Mouse (Mus musculus) forebrain, postnatal 0 days (tissue): Measurements from ENCODE around the gene Tma7. TPM values are rescaled to one million over a fixed set of nuclear protein-coding genes. Genes with fewer than 3 reads are reported as not detected.

ENCODE experiments used
- ATAC-seq: fragments of 200-750 bp; cut with Nextera tagmentation; 2 replicates; pipeline ENCODE4 v1.8.0; 2017; ENCODE audit warnings: mild to moderate bottlenecking, moderate library complexity
- DNase-seq: peaks from one replicate; pipeline ENCODE4 v3.0.0-alpha.2; 2015
- H3K27ac ChIP-seq: fragments of 300-500 bp; sonication (generic); 2 replicates; pipeline ENCODE4 v1.5.1; 2014; ENCODE audit warnings: low read depth, mild to moderate bottlenecking, antibody characterized with exemption, low read length, moderate library complexity, mixed read lengths
- H3K27me3 ChIP-seq: fragments of 300-500 bp; sonication (generic); 2 replicates; pipeline ENCODE4 v1.6.1; 2014; ENCODE audit warnings: mild to moderate bottlenecking, low read length, mixed read lengths; ENCODE audit not compliant: insufficient read depth
- H3K36me3 ChIP-seq: fragments of 300-500 bp; sonication (generic); 2 replicates; pipeline ENCODE4 v1.6.1; 2014; ENCODE audit warnings: mild to moderate bottlenecking, moderate library complexity; ENCODE audit not compliant: insufficient read depth
- H3K4me1 ChIP-seq: fragments of 300-500 bp; sonication (generic); 2 replicates; pipeline ENCODE4 v1.6.1; 2014; ENCODE audit warnings: antibody characterized with exemption; ENCODE audit not compliant: insufficient read depth
- H3K4me2 ChIP-seq: fragments of 300-500 bp; sonication (generic); 2 replicates; pipeline ENCODE4 v1.6.1; 2014; ENCODE audit warnings: low read depth, mild to moderate bottlenecking, moderate library complexity
- H3K4me3 ChIP-seq: fragments of 300-500 bp; sonication (generic); 2 replicates; pipeline ENCODE4 v1.5.1; 2014; ENCODE audit warnings: low read depth, low read length, mixed read lengths
- H3K9ac ChIP-seq: fragments of 300-500 bp; sonication (generic); 2 replicates; pipeline ENCODE4 v1.6.1; 2014; ENCODE audit warnings: mild to moderate bottlenecking
- H3K9me3 ChIP-seq: fragments of 300-500 bp; sonication (generic); 2 replicates; pipeline ENCODE4 v1.6.1; 2016; ENCODE audit warnings: low read length
- CTCF ChIP-seq: sonication (generic); IDR thresholded peaks from 2 replicates; pipeline ENCODE4 v1.5.1; 2016; ENCODE audit warnings: antibody characterized with exemption, control low read depth, low read depth
- whole genome bisulfite sequencing: fragments of 180-500 bp; shearing (Covaris S2); extraction: QIAGEN DNeasy Blood & Tissue Kit; methylation state at CpG from one replicate; pipeline ENCODE4 v1.1.7; 2014; 5-methylcytosine and 5-hydroxymethylcytosine counted together
- polyA plus RNA-seq: library from polyadenylated mRNA; unstranded; fragments of >200 nt; fragmentation: Nextera tagmentation; extraction: Ambion mirVana; gene quantifications from 2 replicates; pipeline ENCODE4 v1.2.1, GENCODE M21; 2015
- total RNA-seq: library from RNA; depleted of rRNA; stranded (reverse); fragments of >200 nt; gene quantifications from 2 replicates; pipeline ENCODE4 v1.2.3, GENCODE M21; 2014

The Tma7 gene
- total and polyA plus RNA-seq, 2 experiments from 2014 or later: 177 to 695 TPM

DNA sequence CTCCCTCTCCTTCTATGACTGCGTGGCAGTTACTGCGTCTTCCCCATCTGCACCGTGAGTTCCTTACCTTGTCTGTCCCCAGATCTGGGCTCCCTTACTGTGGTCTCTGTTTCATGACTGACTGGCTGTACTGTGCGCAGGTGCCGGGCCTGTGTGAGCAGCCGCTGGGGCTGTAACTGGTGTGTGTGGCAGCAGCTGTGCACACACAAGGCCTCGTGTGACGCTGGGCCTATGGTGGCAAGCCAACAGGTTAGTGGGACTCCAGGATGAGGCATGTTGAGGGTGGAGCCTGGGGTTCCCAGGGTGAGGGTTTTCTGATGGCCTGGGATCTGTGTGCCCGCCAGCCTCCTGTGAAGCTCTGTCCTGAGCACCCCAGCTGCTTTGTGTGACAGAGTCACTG is 21.7 kb upstream of the Tma7 start:
- ATAC-seq: no peak
- H3K36me3 ChIP-seq: peaks cover 66% of the 10 kb centered on the region
- no peak for DNase-seq
- H3K27me3 ChIP-seq: no peaks in the 10 kb centered on the region
- TF ChIP-seq CTCF: no peak
- no peak overlapping the region for H3K9ac ChIP-seq
- H3K27ac ChIP-seq: no peak overlapping the region
- H3K9me3 ChIP-seq: no peaks in the 10 kb centered on the region
- WGBS: 89% methylated on average over 9 of the region's 9 CpGs
- no peak overlapping the region for H3K4me3 ChIP-seq
- no peak overlapping the region for H3K4me2 ChIP-seq
- H3K4me1 ChIP-seq: no peaks in the 10 kb centered on the region

DNA sequence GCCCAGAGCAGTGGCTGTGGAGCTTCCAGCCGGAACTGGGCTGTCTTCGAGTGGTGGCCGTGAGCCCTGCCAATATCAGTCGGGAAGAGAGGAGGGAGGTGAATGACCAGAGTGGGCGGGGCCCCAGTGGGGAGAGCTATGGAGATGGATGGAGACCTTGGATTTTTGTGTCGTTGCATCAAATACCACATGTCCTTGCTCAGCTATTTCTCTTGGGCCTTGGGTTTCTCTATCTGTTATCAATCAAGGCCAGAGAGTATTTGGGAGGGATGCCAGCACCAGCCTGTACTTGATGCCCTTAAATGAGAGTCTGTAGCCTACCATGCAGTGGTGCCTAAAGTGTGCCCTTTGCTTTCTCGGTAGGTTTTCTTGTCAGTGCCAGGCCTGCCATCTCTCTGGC is 20.9 kb upstream of the Tma7 start:
- Histone ChIP-seq H3K9me3 (no peaks in the 10 kb centered on the region), H3K27me3 (no peaks in the 10 kb centered on the region), H3K4me3 (no peak overlapping the region), H3K9ac (no peak overlapping the region), H3K4me2 (no peak overlapping the region), H3K4me1 (peaks cover 7% of the 10 kb centered on the region), H3K27ac (no peak overlapping the region), H3K36me3 (peaks cover 58% of the 10 kb centered on the region)
- DNase-seq (no peak), ATAC-seq (no peak)
- WGBS: 75% methylated on average over 7 of the region's 7 CpGs
- no peak for TF ChIP-seq CTCF

DNA sequence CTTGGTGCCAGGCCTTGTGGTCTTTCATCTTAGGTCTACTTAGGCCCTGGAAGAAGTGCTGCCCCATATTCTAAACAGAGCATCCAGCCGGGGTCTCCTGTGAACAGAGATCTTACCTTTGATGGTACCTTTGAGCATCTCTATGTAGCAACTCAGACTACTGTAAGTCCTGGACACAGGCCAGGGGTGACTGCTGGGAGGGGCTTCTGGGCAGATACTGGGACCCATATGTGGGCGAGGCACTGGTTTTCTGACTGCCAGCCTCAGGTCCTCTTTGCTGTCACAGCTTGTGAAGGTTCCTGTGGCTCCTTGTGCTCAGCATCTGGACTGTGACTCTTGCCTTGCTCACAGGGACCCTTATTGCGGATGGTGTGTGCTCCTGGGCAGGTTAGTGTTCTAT is 20.2 kb upstream of the Tma7 start:
- Histone ChIP-seq H3K27ac (no peak overlapping the region), H3K9me3 (no peaks in the 10 kb centered on the region), H3K4me1 (peaks cover 14% of the 10 kb centered on the region), H3K9ac (no peak overlapping the region), H3K36me3 (peaks cover 51% of the 10 kb centered on the region), H3K4me2 (no peak overlapping the region), H3K4me3 (no peak overlapping the region), H3K27me3 (no peaks in the 10 kb centered on the region)
- no peak for ATAC-seq
- TF ChIP-seq CTCF: no peak
- WGBS: 82% methylated on average over 3 of the region's 3 CpGs
- no peak for DNase-seq

DNA sequence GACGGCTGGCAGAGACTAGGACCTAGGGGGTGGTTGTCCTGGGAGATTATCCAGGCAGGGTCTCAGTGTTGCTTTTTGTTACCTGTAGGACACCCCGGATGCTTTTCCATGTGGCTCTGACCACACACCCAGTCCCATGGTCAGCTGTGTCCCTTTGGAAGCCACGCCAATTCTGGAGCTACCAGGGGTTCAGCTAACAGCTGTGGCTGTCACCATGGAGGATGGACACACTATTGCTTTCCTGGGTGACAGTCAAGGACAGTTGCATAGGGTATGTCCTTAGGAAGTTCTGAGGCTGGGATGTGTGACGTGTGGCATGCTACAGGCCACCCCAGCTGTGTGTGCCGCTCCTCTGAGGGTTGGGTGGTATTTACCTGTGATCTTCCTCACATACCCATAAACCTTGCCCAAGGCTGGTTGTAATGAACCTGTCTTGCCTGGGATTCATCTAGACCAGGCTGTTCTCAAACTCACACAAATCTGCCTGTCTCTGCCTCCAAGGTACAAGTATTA is 19.6 kb upstream of the Tma7 start:
- no peak overlapping the region for H3K4me3 ChIP-seq
- peaks cover 47% of the 10 kb centered on the region for H3K36me3 ChIP-seq
- WGBS: 90% methylated on average over 5 of the region's 5 CpGs
- H3K27me3 ChIP-seq: no peaks in the 10 kb centered on the region
- no peak for TF ChIP-seq CTCF
- DNase-seq (no peak), ATAC-seq (no peak)
- no peak overlapping the region for H3K4me2 ChIP-seq
- no peaks in the 10 kb centered on the region for H3K9me3 ChIP-seq
- H3K27ac ChIP-seq: no peak overlapping the region
- H3K9ac ChIP-seq: no peak overlapping the region
- H3K4me1 ChIP-seq: peaks cover 19% of the 10 kb centered on the region

DNA sequence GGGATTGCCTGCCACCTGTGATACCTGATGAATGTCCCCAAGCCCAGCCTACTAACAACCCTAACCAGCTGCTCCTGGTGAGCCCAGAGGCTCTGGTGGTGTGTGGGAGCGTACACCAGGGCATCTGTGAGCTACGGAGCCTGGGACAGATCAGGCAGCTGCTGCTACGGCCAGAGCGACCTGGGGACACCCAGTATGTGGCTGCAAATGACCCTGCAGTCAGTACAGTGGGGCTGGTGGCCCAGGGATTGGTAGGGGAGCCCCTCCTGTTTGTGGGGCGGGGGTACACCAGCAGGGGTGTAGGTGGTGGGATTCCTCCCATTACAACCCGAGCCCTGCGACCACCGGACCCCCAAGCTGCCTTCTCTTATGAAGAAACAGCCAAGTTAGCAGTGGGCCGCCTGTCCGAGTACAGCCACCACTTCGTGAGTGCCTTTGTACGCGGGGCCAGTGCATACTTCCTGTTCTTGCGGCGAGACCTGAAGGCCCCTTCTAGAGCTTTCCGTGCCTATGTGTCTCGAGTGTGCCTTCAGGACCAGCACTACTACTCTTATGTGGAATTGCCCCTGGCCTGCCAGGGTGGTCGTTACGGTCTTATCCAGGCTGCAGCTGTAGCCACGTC is 18.0 kb upstream of the Tma7 start:
- H3K4me2 ChIP-seq: no peak overlapping the region
- H3K9ac ChIP-seq: no peak overlapping the region
- no peaks in the 10 kb centered on the region for H3K27me3 ChIP-seq
- no peak overlapping the region for H3K27ac ChIP-seq
- WGBS: 91% methylated on average over 20 of the region's 20 CpGs
- no peak for TF ChIP-seq CTCF
- peaks cover 26% of the 10 kb centered on the region for H3K4me1 ChIP-seq
- no peak overlapping the region for H3K4me3 ChIP-seq
- no peaks in the 10 kb centered on the region for H3K9me3 ChIP-seq
- peaks cover 31% of the 10 kb centered on the region for H3K36me3 ChIP-seq
- ATAC-seq (no peak), DNase-seq (no peak)

DNA sequence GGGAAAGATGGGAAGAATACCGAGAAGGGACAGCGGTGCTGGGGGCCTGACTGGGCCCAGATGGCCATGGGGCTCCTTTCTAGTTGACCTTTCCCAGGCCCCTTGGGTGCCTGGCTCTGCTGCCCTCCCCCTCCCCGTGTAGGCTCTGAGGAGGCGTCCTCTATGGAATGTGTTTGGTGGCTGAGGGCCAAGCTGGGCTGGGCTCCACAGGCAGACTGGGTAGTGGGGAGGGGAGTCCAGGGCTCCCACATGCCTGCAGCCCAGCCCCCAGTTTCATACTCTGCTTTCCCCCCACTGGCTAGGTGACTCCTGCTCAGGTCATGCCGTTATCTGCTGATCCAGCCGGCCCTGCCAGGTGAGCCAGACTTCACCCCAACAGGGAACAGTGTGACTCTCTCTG is 16.6 kb upstream of the Tma7 start:
- Histone ChIP-seq H3K9me3 (no peaks in the 10 kb centered on the region), H3K36me3 (peaks cover 18% of the 10 kb centered on the region), H3K9ac (peak overlapping the region; percentile 14; the same call in 1 of the 2 replicates), H3K4me2 (peak overlapping the region; percentile 83), H3K27me3 (no peaks in the 10 kb centered on the region), H3K27ac (peak overlapping the region; percentile 100), H3K4me3 (no peak overlapping the region), H3K4me1 (peaks cover 34% of the 10 kb centered on the region)
- 54% methylated on average over 6 of the region's 6 CpGs for WGBS
- ATAC-seq (no peak), DNase-seq (no peak)
- TF ChIP-seq CTCF: no peak

DNA sequence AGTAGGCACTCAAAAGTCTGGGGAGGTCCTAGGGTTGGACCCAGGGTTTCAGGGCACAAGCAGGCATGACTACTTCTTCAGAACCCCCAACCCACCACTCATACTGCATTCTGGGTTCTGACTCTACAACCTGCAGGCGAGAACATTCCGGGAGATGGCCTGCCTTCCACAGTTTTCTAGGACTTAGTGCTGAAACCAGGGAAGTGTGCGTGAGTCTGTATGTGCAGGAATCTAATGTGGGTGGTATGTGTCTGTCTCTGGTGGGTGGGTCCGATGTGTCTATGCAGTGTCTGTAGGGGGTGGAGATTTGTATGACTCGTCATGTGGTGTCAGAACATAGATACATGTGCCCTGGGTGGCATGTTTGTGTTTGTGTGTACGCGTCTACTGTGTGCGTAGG is 16.0 kb upstream of the Tma7 start:
- Histone ChIP-seq H3K9ac (peak overlapping the region; percentile 14; the same call in 1 of the 2 replicates), H3K9me3 (no peaks in the 10 kb centered on the region), H3K4me3 (no peak overlapping the region; the same call in 1 of the 2 replicates), H3K4me2 (peak overlapping the region; percentile 83), H3K36me3 (peaks cover 16% of the 10 kb centered on the region), H3K4me1 (peaks cover 35% of the 10 kb centered on the region), H3K27ac (peak overlapping the region; percentile 100), H3K27me3 (no peaks in the 10 kb centered on the region)
- 69% methylated on average over 8 of the region's 8 CpGs for WGBS
- DNase-seq (no peak), ATAC-seq (no peak)
- TF ChIP-seq CTCF: no peak
